Mouse (Mus musculus): ENCODE measurements at regions not wholly inside any gene's neighbourhood (a gene's known extent, or its start where the extent isn't known, plus 50 kb on each side); places are given as distances from the start of the nearest gene placed in this dataset.

DNA sequence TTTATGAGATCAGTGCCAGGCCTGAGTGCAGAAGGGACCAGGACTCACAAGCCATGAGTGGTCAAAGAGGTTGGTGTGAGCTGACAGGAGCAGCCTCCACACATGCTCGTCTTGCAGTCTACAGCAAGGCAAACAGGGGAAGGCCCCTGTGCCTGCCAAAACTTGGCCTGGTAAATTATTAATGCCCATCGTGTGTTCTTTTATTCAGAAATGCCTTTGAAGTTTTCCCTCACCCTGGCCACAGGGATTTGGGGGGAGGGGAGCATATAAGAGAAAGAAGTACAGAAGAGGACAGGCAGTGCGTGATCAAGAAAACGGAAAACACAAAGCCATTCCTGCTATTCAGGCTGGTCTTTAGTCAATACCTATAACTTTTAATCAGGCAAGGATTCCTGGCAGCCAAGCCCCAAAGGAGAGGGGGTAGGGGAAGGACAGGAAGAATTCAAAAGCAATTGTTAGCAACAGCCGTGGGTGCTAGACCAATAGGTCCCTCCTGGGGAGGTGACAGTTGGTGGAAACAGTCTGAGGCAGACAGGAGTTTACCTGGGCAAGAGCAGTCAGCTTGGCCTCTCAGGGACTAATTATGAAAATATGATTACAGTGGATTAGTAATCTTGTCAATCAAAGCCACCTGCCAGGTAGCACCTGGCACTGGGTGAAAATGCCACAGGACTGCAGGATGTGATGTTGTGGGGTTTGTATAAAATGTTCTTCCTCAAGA, 357.4 kb upstream of the Rack1 start:
- DNase-seq, result no peak
- intact Hi-C loops (cut with DNase I), result no loop called here

DNA sequence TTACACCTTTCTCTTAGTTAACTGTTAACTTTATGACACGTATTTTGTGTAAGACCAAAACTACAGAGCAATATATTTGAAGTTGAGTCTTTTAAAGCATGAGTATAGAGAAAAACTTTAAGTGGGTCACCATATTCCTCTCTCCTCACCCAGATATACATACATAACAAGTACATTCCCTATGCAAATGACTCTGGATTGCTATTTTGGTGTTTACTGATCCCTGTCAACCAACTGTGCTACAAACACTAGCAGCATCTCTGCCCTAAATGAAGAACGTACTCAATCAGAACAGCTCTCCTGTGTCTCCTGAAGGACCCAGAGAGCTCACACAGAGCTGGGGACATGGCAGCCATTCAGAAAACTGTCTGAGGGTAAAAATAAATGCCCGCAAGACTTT, 363.4 kb upstream of the Rack1 start:
- intact Hi-C loops (cut with DNase I), result no loop called here
- no peak for DNase-seq

GRCm38 (mm10) chr11:48431316-48431715, 368.8 kb upstream of the Rack1 start:
- DNase-seq, result no peak
- intact Hi-C loops (cut with DNase I), result no loop called here

GRCm38 (mm10) chr11:48427423-48427822, 372.7 kb upstream of the Rack1 start:
- DNase-seq, result no peak
- intact Hi-C loops (cut with DNase I), result no loop called here

DNA sequence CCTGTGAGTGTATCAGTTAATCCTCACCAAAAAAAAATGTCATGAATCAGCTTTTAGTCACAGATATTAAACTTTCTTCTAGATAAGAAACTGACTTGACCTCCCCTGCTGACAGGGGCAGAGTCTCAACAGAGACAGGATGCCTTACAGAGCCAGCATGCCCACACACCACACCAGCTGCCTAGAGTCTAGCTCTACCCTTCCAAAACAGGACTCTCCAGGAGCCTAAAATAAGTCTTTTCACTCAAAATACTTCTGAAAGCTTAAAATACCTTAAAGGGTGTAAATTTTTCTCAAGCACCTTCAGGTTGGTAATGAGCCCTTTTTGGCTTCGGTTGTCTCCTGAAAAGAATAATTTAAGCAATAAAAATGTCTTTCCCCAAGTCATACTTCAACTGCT, 373.7 kb upstream of the Rack1 start:
- DNase-seq, result no peak
- intact Hi-C loops (cut with DNase I), result no loop called here

- intact Hi-C loops (cut with DNase I), result no loop called here
- DNase-seq, result no peak
Measured at GRCm38 (mm10) chr11:48418066-48418756, 381.9 kb upstream of the Rack1 start.

DNA sequence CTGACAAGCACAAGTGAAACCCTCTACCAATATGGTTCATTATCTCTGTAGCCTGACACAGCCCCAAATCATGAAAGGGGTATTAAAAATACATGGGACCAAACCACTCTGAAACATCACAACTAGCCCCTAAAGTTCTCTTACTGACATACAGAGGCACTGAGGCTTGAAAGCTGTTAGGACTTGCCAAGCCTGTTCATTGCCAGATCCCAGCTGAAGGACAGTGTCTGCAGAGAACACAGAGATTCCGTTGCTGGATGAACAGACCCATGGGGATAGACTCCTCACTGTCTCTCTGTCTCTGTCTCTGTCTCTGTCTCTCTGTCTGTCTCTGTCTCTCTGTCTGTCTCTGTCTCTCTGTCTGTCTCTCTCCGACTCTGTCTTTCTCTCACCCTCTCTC, 382.5 kb upstream of the Rack1 start:
- intact Hi-C loops (cut with DNase I), result no loop called here
- DNase-seq, result no peak

GRCm38 (mm10) chr11:48398032-48398431, 402.1 kb upstream of the Rack1 start:
- DNase-seq, result no peak
- intact Hi-C loops (cut with DNase I), result no loop called here

- no peak for DNase-seq
- intact Hi-C loops (cut with DNase I), result no loop called here
Measured at GRCm38 (mm10) chr11:48381489-48381888, 392.7 kb upstream of the Sgcd start.

GRCm38 (mm10) chr11:48378044-48378443, 389.3 kb upstream of the Sgcd start:
- intact Hi-C loops (cut with DNase I), result no loop called here
- no peak for DNase-seq

- DNase-seq, result no peak
- intact Hi-C loops (cut with DNase I), result no loop called here
Measured at GRCm38 (mm10) chr11:48377269-48377668, 388.5 kb upstream of the Sgcd start.

DNA sequence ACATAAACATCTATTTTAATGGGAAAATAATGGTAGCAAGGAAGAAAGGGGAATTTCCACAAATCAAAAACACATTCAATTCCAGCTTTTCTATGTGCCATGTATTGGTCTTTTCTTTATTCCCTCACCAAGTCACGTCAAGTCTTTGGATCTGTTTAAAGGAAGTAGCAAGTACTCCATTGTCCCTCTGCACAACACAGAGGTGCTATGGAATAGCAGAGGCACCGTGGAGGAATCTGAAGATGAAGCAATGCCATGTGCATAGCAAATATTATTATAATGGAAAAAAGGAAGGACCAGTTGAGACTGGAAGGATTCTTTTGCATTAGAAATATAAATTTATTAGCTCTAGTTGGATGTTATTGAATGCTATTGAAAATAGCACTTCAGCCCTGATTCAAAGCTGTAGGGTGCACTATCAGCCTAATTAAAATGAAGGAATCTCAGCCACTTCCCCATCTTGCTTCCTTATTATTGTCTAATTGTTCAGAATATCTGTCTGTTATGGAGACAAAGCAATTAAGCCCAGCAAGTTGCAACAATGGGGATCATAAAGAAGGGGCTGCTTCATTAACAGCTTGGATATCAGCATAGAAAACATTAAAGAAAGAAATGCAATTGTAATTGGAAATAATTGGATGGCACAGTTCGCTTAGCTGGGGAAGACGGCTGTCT, 362.7 kb upstream of the Sgcd start:
- no peak for DNase-seq
- intact Hi-C loops (cut with DNase I), result no loop called here

- no peak for DNase-seq
- intact Hi-C loops (cut with DNase I), result no loop called here
Measured at GRCm38 (mm10) chr11:48314500-48314899, 325.7 kb upstream of the Sgcd start.

DNA sequence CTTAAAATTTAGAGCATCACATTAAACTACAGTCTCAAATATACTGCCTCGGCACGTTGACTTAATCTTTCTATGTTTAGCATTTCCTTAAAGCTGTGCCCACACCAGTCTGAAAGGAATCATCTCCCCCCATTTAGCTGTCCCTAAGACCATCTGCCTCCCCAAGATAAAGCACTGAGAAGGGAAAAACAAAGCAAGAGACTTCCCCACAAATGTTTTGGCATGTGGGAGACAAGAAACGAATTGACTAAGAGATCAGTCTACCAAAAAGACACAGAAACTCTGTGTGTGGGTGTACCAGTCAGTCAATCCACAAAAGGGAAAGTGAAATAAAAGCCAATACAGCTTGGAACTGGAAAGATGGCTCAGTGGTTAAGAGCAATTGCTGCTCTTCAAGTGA, 306.6 kb upstream of the Sgcd start:
- DNase-seq, result no peak
- intact Hi-C loops (cut with DNase I), result no loop called here

DNA sequence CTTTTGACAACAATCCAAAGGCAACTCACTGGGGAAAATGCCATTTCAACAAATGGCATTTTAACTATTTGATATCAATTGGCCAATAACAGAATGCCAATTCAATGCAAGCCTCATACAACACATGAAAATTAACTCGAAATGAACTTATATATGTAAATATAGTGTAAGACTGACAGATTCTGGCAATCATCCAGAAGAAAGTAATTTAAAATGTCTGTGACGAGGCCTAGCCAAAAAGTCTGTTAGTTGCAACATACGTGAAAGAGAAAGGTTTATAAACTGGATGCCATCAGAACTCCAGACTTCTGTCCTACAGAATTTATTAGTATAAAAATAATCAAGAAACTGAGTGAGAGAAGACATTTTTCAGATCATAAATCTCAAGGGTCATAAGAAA, 273.7 kb upstream of the Sgcd start:
- intact Hi-C loops (cut with DNase I), result no loop called here

DNA sequence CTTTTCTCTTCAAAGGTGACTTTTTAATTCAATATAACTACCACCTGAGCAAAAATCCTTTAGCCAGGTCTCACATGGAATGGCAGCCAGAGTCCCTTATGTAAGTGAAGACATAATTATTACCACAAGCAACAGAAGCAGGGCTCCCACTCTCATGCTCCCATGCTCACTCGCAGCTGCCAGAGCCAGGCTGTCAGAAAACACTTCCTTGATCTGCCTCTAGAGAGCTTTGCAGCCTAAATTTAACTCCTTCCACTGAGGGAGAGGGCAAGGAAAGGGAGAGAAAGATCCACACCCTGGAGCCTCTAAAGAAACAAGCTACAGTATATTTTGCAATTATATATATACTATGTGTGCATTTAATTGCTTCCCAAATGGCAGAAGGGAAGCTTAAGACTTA, 272.3 kb upstream of the Sgcd start:
- intact Hi-C loops (cut with DNase I), result no loop called here
- no peak for DNase-seq

More for the DNA sequence above, 273.7 kb upstream of the Sgcd start:
- no peak for DNase-seq

DNA sequence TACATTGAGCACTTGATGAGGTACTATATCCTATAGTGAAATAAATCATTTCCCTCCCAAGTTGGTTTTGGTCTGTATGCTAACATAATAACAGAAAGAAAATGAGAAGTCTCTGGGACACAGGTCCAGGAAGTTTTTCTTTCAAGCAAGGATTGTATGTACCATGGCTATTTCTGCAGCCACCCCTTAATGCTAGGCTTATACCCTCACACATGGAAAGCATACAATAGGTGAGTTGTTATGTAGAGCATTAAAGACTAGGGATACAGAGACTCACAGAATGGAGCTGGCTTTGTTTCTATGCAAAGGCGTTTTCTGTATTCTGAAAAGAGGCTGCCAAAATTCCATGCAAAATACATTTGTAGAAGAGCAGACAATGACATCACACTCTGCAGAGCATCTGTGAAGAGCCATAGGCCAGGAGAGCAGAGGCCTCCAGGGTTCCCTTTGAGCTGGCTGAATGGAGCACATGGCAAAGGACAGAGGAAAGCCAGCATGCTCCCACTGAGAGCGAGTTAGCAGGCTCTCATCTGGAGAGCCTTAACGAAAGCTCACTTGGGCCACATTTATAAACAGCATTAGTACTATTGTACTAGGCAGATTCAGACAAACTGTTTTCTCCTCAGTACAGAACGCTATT, 262.0 kb upstream of the Sgcd start:
- DNase-seq, result peak; percentile 9 to 35

GRCm38 (mm10) chr11:48249315-48249714, 260.5 kb upstream of the Sgcd start:
- peak; percentile 40 to 54 for DNase-seq
- intact Hi-C loops (cut with DNase I), result no loop called here

More for the DNA sequence above, 262.0 kb upstream of the Sgcd start:
- intact Hi-C loops (cut with DNase I), result no loop called here

DNA sequence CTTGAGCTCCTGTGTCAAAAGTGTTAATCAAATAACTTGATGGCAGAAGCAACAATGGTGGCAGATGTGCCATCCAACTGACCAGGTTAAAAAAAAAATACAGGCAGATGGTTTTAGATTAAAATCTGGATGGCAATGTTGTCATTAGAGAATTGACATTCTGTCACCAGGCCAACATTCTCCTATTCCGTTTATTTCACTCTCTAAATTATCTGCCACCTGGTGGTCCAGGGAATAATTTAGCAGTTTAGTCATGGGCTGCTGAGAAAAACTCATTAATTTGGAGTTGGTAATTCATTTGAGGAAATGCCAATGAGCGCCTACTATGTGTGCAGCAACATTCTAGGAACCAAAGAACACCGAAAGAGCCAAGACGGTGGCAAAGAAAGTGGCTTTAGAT, 232.4 kb upstream of the Sgcd start:
- intact Hi-C loops (cut with DNase I), result no loop called here
- no peak for DNase-seq

- intact Hi-C loops (cut with DNase I), result no loop called here
- no peak for DNase-seq
Measured at GRCm38 (mm10) chr11:48219157-48219556, 230.4 kb upstream of the Sgcd start.

- peak in 1 of 2 experiments; percentile 3 for DNase-seq
- intact Hi-C loops (cut with DNase I), result no loop called here
Measured at GRCm38 (mm10) chr11:48216762-48217161, 228.0 kb upstream of the Sgcd start.
